Mouse (Mus musculus) liver, adult (tissue): ENCODE results near the gene Als2cr12.
A peak's percentile ranks its signal among the peaks of the same experiment; 100 is the strongest.
"Not testable (repeated sequence)": the region's sequence is repeated elsewhere in the genome, so short reads cannot be mapped to it uniquely, and the experiment has no call there.

ENCODE experiments used
- GATA4 ChIP-seq: IDR thresholded peaks from 2 replicates; pipeline ENCODE4 v1.6.1; 2014; ENCODE audit warnings: mild to moderate bottlenecking, low read length; ENCODE audit not compliant: insufficient replicate concordance

Als2cr12 gene

GRCm38 (mm10) chr1:58695810-58696209 lies at the start of gene Als2cr12:
Als2cr12 (minus strand) TSS chr1:58695989.
- TF ChIP-seq GATA4: not testable (repeated sequence)

GRCm38 (mm10) chr1:58744645-58745044 lies 48.9 kb upstream of the Als2cr12 start:
- TF ChIP-seq GATA4: no peak

DNA sequence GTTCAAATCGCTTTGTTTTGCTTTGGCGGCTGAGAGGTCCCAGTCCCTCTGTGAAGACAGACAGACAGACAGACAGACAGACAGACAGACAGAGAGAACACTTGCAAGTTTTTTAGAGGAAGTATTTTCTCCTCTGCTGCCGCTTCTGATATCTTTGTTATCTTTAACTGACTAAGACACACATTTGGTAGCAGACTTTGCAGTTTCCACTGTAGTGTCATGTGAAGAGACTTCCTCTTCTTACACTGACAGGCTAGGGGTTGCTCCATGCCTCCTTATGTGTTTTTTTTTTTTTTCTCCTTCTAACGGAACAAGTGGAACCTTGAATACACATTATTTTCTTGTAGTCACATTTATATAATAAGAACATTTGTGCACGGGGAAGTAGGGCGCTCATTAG lies 47.5 kb upstream of the Als2cr12 start:
- TF ChIP-seq GATA4: no peak

- TF ChIP-seq GATA4: no peak
Measured at GRCm38 (mm10) chr1:58742571-58743021, 46.8 kb upstream of the Als2cr12 start.

GRCm38 (mm10) chr1:58739529-58739928 lies 43.7 kb upstream of the Als2cr12 start:
- no peak for TF ChIP-seq GATA4

DNA sequence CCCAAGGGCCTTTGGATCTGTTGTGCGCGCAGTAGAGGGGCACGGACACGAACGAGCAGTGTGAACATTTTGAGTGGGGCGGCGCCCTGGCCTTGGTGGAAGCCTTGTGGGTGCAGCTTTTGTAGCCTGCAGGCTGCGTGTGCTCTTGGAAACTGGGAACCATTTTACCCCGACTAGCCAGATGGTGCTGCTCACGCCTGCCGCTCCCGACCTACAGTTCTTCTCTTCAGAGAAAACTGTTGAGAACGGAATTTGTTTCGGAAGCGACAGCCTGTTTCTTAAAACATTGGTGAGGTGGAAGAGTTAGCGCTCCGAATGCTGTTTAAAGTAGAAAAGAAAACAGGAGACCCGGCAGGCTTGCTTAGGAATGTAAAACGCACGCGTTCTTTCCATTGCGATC lies 41.2 kb upstream of the Als2cr12 start:
- TF ChIP-seq GATA4: no peak

DNA sequence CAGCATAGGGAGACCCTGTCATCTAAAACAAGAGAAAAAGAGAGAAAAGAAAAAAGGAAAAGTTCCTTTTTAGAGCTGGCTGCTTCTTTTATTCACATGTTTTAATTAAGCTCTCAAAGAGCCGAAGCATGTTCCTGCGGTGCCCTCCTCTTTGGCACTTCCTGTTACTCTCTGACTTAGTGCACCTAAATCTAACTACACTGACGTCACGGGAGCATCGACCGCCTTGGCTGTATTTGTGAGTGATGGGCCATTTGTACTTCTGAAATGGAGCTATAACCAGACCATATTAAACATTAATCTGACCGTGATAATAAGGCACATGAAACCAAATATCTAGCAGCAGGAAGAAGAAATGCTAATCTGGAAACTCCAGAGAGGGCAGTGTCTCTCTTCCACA lies 40.2 kb upstream of the Als2cr12 start:
- TF ChIP-seq GATA4: no peak

DNA sequence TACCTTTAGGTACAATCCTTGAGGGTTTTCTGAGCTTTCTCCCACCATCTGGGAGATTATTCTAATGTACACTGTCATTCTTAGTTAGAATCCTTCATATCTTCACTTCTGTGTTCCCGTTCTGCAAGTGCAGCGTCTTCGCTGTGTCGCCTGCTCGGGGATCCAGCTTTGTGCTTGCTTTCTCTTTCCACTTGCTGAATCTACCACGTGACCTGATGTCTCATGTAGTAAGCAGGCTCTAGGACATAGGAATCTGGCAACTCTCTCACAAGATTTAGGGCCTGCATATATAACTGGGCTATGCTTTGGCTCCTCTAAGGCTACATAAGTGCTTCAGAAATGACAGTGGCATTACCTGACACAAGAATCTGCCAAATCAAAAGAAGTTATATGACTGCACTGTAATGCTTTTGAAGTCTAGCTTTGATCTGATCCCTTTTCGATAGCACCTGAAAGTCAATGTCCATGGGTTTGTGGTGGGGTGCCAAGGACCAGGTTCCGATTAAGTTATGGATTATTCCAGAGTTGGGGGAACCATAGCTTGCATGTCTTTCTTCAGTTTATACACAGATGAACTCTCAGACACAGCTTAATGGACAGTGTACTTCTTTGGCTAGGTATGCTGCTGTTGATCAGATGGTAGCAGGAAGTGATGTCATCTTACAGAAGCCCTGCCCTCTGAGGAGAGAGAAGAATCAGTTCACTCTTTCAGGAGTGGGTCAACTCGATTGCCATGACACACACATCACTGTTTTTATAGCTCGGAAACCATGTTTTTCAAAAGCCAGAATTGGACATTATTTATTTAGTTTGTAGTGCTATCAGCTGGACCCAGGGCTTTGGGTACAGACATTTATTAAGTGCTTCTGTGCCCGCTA lies 38.5 kb upstream of the Als2cr12 start:
- TF ChIP-seq GATA4: no peak

DNA sequence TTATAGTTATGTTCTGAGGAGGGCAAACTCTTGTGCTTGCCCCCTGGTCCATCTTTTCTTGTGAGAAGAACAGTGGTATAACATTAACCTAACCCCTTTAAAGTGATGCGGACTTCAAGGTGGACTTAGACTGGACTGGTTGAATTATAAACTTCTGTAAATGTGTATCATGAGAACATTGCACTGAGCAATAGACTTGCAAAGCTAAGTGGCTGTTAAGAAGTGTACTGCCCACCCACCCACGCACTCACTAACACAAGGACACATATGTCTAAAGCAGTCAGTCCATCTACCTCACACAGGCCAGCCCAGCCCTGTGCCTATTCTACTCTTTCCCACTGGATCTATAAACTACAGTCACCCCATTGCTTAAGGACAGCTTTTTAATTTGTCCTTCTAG lies 37.8 kb upstream of the Als2cr12 start:
- no peak for TF ChIP-seq GATA4

DNA sequence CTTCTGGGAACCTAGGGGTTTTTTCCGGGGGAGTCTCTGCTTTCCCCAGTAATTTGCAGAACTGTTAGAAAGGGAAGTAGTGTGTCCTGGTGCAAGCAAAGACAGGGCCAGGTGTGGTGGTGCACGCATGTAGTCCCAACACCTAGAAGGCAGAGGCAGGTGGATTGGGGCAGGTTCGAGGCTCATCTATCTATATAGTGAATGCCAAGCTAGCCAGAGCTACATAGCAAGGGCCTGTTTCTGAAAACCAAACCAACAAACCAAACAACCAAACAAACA lies 32.7 kb upstream of the Als2cr12 start:
- no peak for TF ChIP-seq GATA4

- no peak for TF ChIP-seq GATA4
Measured at GRCm38 (mm10) chr1:58727747-58728589, 32.2 kb upstream of the Als2cr12 start.

DNA sequence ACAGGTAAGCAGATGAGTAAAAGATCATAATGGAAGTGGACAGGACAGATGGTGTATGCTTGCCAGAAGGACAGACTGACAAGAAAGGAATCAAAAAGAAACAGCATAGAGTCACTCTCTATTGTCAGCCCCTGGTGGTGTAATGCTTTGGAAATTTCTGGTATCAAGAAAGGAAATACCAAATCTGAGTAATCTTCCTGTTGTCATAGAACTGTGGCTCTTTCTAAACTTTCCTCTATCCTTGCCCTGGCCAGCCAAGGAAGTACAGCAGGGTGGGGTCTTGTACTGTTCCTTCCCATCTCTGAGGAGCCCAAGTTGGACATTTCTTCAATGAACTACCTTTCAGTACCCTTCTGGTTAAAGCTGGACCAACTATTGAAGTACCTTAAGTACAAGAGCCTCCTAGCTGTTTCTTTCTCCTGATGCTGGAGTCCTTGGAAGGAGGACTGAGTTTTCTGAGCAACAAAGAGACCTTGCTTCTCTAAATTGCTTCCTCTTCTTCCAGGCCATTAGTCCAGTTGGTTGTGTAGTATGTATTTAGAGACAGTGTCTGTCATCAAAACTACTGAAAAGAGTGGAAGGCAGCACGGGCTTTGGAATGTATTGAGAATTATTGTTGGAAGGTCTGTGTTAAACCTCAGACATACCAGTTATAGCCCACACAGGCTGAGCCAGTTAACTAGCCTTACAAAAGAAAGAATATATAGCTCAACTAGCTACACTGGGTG lies 31.4 kb upstream of the Als2cr12 start:
- peak; percentile 77 for TF ChIP-seq GATA4

GRCm38 (mm10) chr1:58725767-58726166 lies 30.0 kb upstream of the Als2cr12 start:
- TF ChIP-seq GATA4: no peak

GRCm38 (mm10) chr1:58725095-58725494 lies 29.3 kb upstream of the Als2cr12 start:
- TF ChIP-seq GATA4: no peak

GRCm38 (mm10) chr1:58724533-58724932 lies 28.7 kb upstream of the Als2cr12 start:
- TF ChIP-seq GATA4: no peak
